Mouse (Mus musculus) hindbrain, embryonic 15.5 days (tissue): ENCODE data around the gene Egfl8. TPM values are rescaled to one million over a fixed set of nuclear protein-coding genes. Genes with fewer than 3 reads are reported as not detected.

Experiments used
- polyA plus RNA-seq: library from polyadenylated mRNA; unstranded; fragments of >200 nt; fragmentation: Nextera tagmentation; extraction: Ambion mirVana; gene quantifications from 2 replicates; pipeline ENCODE4 v1.2.1, GENCODE M21; 2015

Gene Egfl8
- polyA plus RNA-seq, 1 experiment from 2014 or later: 10.1 TPM

Other genes starting within 250 kb of the Egfl8 start
- not detected in 2 replicates for gene Btnl1, start 238.8 kb downstream of the Egfl8 start, polyA plus RNA-seq
- 4.8 and 5.5 TPM in 2 replicates for gene BC051142, start 217.2 kb downstream of the Egfl8 start, polyA plus RNA-seq
- not detected in 2 replicates for gene Btnl4, start 138.7 kb downstream of the Egfl8 start, polyA plus RNA-seq
- not detected in 2 replicates for gene Btnl6, start 98.6 kb downstream of the Egfl8 start, polyA plus RNA-seq
- 7.8 and 7.9 TPM in 2 replicates for gene Notch4, start 51.7 kb downstream of the Egfl8 start, polyA plus RNA-seq
- 4.1 TPM in 2 replicates for gene Gpsm3, start 26.2 kb downstream of the Egfl8 start, polyA plus RNA-seq
- gene Pbx2, start 24.7 kb downstream of the Egfl8 start, polyA plus RNA-seq: 8.9 TPM in 2 replicates
- 1.8 TPM in 2 replicates for gene Ager, start 18.1 kb downstream of the Egfl8 start, polyA plus RNA-seq
- gene Rnf5, start 12.3 kb downstream of the Egfl8 start, polyA plus RNA-seq: 270 and 283 TPM in 2 replicates
- 123 and 142 TPM in 2 replicates for gene Agpat1, start 11.7 kb downstream of the Egfl8 start, polyA plus RNA-seq
- gene Ppt2, start 12.5 kb upstream of the Egfl8 start, polyA plus RNA-seq: 19.1 and 20.4 TPM in 2 replicates
- 6.8 and 9.8 TPM in 2 replicates for gene Prrt1, start 13.6 kb upstream of the Egfl8 start, polyA plus RNA-seq
- gene Fkbpl, start 28.8 kb upstream of the Egfl8 start, polyA plus RNA-seq: 16.1 and 16.4 TPM in 2 replicates
- 108 and 120 TPM in 2 replicates for gene Atf6b, start 31.2 kb upstream of the Egfl8 start, polyA plus RNA-seq
- gene Tnxb, start 54.6 kb upstream of the Egfl8 start, polyA plus RNA-seq: 0.27 and 0.31 TPM in 2 replicates
- gene C4b, start 127.9 kb upstream of the Egfl8 start, polyA plus RNA-seq: 0.21 and 0.47 TPM in 2 replicates
- not detected in 2 replicates for gene Cyp21a1, start 188.6 kb upstream of the Egfl8 start, polyA plus RNA-seq
- 43.9 TPM in 2 replicates for gene Stk19, start 221.0 kb upstream of the Egfl8 start, polyA plus RNA-seq
- gene Dxo, start 221.0 kb upstream of the Egfl8 start, polyA plus RNA-seq: 67.2 and 68.3 TPM in 2 replicates
- gene Skiv2l, start 234.2 kb upstream of the Egfl8 start, polyA plus RNA-seq: 59.4 and 63.4 TPM in 2 replicates
- gene Nelfe, start 234.4 kb upstream of the Egfl8 start, polyA plus RNA-seq: 81.0 and 94.4 TPM in 2 replicates
- 2.5 and 4.1 TPM in 2 replicates for gene Cfb, start 246.5 kb upstream of the Egfl8 start, polyA plus RNA-seq